Mouse (Mus musculus) megakaryocyte, embryonic 14.5 days (primary cell): ENCODE measurements around the gene Map2k5.

Experiments
- FLI1 ChIP-seq: IDR thresholded peaks from 2 replicates; pipeline ENCODE4 v1.6.1; 2012; ENCODE audit warnings: low read length, inconsistent platforms, mixed read lengths
- GATA1 ChIP-seq: IDR thresholded peaks from 3 replicates; pipeline ENCODE4 v1.6.1; 2012; ENCODE audit warnings: mixed read lengths, low read length, inconsistent platforms, borderline replicate concordance

DNA sequence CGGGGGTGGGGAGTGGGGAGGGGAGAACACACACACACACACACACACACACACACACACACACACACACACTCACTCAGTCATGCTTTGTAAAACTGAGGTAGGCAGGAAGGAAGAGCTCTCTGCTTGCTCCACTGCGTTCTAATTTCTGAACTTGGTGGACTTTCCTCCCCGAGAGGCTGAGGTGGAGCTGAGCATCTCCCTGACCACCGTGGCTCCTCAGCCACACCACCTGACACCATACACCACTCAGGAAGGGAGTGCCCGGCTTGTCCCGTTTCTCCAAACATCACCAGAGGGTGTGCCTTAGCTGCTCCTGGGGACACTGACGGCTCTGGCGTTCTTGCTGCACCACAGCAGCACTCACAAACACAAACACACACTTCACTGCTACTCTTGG, 199.4 kb downstream of the Map2k5 start:
- no peak for TF ChIP-seq GATA1
- no peak for TF ChIP-seq FLI1
